Mouse (Mus musculus) limb, embryonic 11.5 days (tissue): ENCODE measurements at regions not wholly inside any gene's neighbourhood (a gene's known extent, or its start where the extent isn't known, plus 50 kb on each side); places are given as distances from the start of the nearest gene placed in this dataset.
"Not testable (repeated sequence)": the region's sequence is repeated elsewhere in the genome, so short reads cannot be mapped to it uniquely, and the experiment has no call there.

ENCODE experiments used
- ATAC-seq: fragments of 200-750 bp; cut with Nextera tagmentation; 2 replicates; pipeline ENCODE4 v1.8.0; 2017; ENCODE audit warnings: low read depth; ENCODE audit not compliant: insufficient number of reproducible peaks, low FRiP score, low TSS enrichment
- DNase-seq: peaks from one replicate; pipeline ENCODE4 v3.0.0-alpha.2; 2015; ENCODE audit warnings: low spot score
- H3K27ac ChIP-seq: fragments of 300-500 bp; sonication (generic); replicated peaks from 2 replicates; pipeline ENCODE4 v1.5.1; 2014; ENCODE audit warnings: low read depth, mild to moderate bottlenecking, low read length
- H3K27me3 ChIP-seq: fragments of 300-500 bp; sonication (generic); 2 replicates; pipeline ENCODE4 v1.6.1; 2014; ENCODE audit warnings: mild to moderate bottlenecking, low read length, mixed read lengths; ENCODE audit not compliant: control insufficient read depth, insufficient read depth
- H3K36me3 ChIP-seq: fragments of 300-500 bp; sonication (generic); 2 replicates; pipeline ENCODE4 v1.6.1; 2014; ENCODE audit warnings: mild to moderate bottlenecking, low read length, moderate library complexity, mixed read lengths; ENCODE audit not compliant: control insufficient read depth, insufficient read depth
- H3K4me1 ChIP-seq: fragments of 300-500 bp; sonication (generic); 2 replicates; pipeline ENCODE4 v1.6.1; 2014; ENCODE audit warnings: low read length, mixed read lengths; ENCODE audit not compliant: control insufficient read depth, insufficient read depth
- H3K4me2 ChIP-seq: fragments of 300-500 bp; sonication (generic); 2 replicates; pipeline ENCODE4 v1.6.1; 2014; ENCODE audit warnings: low read depth, mild to moderate bottlenecking, moderate library complexity; ENCODE audit not compliant: severe bottlenecking
- H3K4me3 ChIP-seq: fragments of 300-500 bp; sonication (generic); 2 replicates; pipeline ENCODE4 v1.5.1; 2014; ENCODE audit warnings: low read depth, low read length
- H3K9ac ChIP-seq: fragments of 300-500 bp; sonication (generic); 2 replicates; pipeline ENCODE4 v1.6.1; 2014; ENCODE audit warnings: mild to moderate bottlenecking, low read length
- H3K9me3 ChIP-seq: fragments of 300-500 bp; sonication (generic); 2 replicates; pipeline ENCODE4 v1.6.1; 2016; ENCODE audit warnings: low read length; ENCODE audit not compliant: control insufficient read depth
- WGBS: fragments of 180-500 bp; shearing (Covaris S2); extraction: QIAGEN DNeasy Blood & Tissue Kit; methylation state at CpG from one replicate; pipeline ENCODE4 v1.1.7; 2014; 5-methylcytosine and 5-hydroxymethylcytosine counted together

DNA sequence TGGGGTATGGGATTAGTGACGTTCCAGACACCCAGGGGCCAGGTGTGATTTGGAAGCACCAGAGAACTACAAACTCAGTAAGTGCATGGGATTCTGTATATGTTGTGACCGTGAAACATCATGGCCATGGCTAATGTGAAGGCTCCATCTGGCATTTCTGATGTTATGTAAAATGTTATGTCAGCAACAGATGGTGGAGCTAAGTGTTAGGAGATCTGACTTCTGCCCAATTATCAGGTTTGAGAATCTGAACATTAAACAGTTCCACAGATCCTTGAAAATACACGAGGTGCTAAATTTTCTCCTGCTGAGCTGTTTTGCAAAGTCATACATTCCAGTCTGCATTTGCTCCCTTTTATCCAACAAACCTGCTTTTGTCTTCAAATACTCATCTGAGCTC, 223.6 kb upstream of the Egfl6 start:
- H3K9ac ChIP-seq, result no peak overlapping the region
- DNase-seq (no peak), ATAC-seq (no peak)
- H3K4me2 ChIP-seq, result no peak overlapping the region
- H3K4me3 ChIP-seq, result no peak overlapping the region
- no peak overlapping the region for H3K27ac ChIP-seq
- H3K4me1 ChIP-seq, result no peaks in the 10 kb centered on the region
- WGBS, result 55% methylated on average over 3 of the region's 3 CpGs
- H3K27me3 ChIP-seq, result peaks cover 4% of the 10 kb centered on the region
- H3K36me3 ChIP-seq, result no peaks in the 10 kb centered on the region
- no peaks in the 10 kb centered on the region for H3K9me3 ChIP-seq

DNA sequence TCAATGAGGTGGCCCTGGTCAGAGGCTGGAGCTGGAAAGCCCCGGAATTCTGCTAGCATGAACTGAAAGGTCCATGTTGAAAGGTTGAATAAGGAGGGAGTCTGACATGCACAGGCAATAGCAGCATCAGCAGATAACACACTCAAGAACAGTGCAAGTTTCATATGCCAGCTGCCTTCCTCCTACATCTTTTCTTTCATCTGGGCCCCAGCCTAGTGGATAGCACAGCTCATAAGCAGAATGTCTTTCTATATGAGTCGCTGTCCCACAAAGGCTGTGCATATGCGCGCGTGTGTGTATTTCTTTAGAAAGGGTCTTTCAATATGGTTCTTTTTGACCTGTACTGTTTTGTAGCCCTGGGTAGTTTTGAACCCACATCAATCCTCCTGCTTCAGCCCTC, 222.7 kb upstream of the Egfl6 start:
- H3K4me2 ChIP-seq, result no peak overlapping the region
- H3K36me3 ChIP-seq, result no peaks in the 10 kb centered on the region
- DNase-seq, result no peak
- H3K27me3 ChIP-seq, result peaks cover 8% of the 10 kb centered on the region
- whole genome bisulfite sequencing, result 87% methylated on average over 5 of the region's 5 CpGs
- no peak for ATAC-seq
- no peak overlapping the region for H3K27ac ChIP-seq
- no peaks in the 10 kb centered on the region for H3K9me3 ChIP-seq
- H3K4me1 ChIP-seq, result no peaks in the 10 kb centered on the region
- H3K4me3 ChIP-seq, result no peak overlapping the region
- no peak overlapping the region for H3K9ac ChIP-seq

DNA sequence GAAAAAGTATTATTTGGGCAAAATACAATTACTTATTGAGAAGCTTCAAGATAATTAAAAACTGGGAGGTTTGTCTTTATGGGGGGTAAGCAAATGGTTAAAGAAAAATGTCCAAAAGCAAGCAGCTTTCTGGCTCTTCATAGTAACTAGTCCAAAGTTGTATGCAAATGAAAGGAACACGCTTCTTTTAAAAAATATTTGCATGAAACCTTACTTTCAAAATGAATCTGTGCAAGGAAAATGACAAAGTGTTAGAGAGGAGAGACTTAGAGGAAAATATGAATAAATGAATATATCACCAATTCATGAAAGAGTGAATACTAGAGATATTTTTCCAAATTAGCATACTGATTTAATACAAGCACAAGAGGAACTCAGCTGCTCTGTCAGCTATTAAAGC, 220.4 kb upstream of the Egfl6 start:
- H3K27ac ChIP-seq, result no peak overlapping the region
- H3K4me1 ChIP-seq, result no peaks in the 10 kb centered on the region

DNA sequence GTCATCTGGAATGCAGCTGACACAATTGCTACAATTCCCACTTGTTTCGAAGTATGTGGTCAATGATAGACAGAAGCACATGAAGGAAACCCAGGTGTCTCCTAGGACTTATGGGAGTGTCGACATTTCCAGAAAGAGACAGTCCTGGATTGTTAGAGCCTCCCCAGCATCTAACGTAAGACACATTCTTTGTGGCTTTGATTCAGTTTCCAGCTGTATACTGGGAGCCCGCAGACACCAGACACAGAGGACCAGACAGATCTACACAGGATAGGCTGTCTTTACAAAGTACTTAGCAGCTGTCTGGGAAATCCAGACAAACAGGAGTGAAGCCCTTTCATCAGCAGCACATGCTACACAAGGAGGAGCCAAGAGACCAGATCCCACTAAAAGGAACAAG, 220.0 kb upstream of the Egfl6 start:
- peak; percentile 79; the same call in 1 of the 2 replicates for ATAC-seq
- H3K36me3 ChIP-seq, result no peaks in the 10 kb centered on the region
- H3K9me3 ChIP-seq, result no peaks in the 10 kb centered on the region
- no peak for DNase-seq
- no peaks in the 10 kb centered on the region for H3K4me1 ChIP-seq
- peaks cover 11% of the 10 kb centered on the region for H3K27me3 ChIP-seq
- no peak overlapping the region for H3K27ac ChIP-seq
- 52% methylated on average over 4 of the region's 4 CpGs for WGBS
- H3K4me3 ChIP-seq, result no peak overlapping the region
- no peak overlapping the region for H3K9ac ChIP-seq
- no peak overlapping the region for H3K4me2 ChIP-seq

More for the DNA sequence above, 220.4 kb upstream of the Egfl6 start:
- H3K27me3 ChIP-seq, result peaks cover 11% of the 10 kb centered on the region
- no peak for ATAC-seq
- no peak for DNase-seq
- no peaks in the 10 kb centered on the region for H3K9me3 ChIP-seq
- H3K4me2 ChIP-seq, result no peak overlapping the region
- H3K9ac ChIP-seq, result no peak overlapping the region
- WGBS, result 83% methylated on average over 1 of the region's 1 CpGs
- H3K4me3 ChIP-seq, result no peak overlapping the region
- H3K36me3 ChIP-seq, result no peaks in the 10 kb centered on the region

DNA sequence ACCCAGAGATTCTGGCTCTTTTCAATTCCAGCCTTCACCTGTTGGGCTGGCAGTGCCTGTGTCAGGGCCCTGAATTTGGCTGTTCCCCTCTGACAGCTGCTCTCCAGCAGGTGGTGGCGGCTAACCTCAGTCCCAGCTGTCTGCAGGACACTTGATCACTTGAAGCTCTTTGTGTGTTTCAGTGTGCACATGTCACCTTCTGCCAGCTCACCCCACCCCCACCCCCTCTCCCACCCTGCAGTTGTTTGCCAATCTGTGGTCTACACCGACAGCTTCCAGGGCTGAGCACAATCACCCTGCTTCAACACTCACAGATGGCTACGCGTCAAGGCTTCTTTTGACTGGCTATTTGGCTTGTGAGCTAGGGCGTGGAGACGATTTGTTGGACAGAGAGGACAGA, 217.7 kb upstream of the Egfl6 start:
- peak; percentile 65; the same call in 1 of the 2 replicates for ATAC-seq

DNA sequence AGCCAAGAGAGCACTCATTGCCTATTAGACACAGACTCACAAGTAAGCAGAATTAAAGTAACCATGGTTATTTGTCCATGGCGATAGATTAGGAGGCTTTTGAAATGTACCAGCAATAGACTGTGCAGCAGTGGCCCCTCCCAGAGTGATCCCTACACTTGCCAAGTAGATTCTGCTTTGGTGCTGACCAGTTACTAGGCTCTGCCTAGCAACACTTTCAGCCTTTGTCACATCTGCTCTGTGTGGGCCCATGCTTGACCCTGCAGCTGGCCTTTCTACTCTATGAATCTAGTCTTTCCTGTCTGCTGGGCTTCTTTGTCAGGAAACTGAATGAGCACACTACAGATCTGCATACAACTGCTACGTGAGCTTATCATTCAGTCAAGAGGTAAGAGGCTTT, 215.5 kb upstream of the Egfl6 start:
- Histone ChIP-seq H3K27ac (no peak overlapping the region), H3K9me3 (no peaks in the 10 kb centered on the region), H3K9ac (no peak overlapping the region), H3K4me2 (no peak overlapping the region), H3K4me3 (no peak overlapping the region), H3K36me3 (no peaks in the 10 kb centered on the region), H3K4me1 (no peaks in the 10 kb centered on the region), H3K27me3 (peaks cover 9% of the 10 kb centered on the region)
- no peak for ATAC-seq
- WGBS, result 85% methylated on average over 2 of the region's 2 CpGs
- no peak for DNase-seq

More for the DNA sequence above, 217.7 kb upstream of the Egfl6 start:
- H3K27ac ChIP-seq, result no peak overlapping the region
- H3K4me3 ChIP-seq, result no peak overlapping the region
- no peaks in the 10 kb centered on the region for H3K9me3 ChIP-seq
- 64% methylated on average over 6 of the region's 6 CpGs for WGBS
- H3K4me1 ChIP-seq, result no peaks in the 10 kb centered on the region
- peaks cover 11% of the 10 kb centered on the region for H3K27me3 ChIP-seq
- H3K36me3 ChIP-seq, result no peaks in the 10 kb centered on the region
- H3K9ac ChIP-seq, result no peak overlapping the region
- DNase-seq, result peak; percentile 23
- no peak overlapping the region for H3K4me2 ChIP-seq

DNA sequence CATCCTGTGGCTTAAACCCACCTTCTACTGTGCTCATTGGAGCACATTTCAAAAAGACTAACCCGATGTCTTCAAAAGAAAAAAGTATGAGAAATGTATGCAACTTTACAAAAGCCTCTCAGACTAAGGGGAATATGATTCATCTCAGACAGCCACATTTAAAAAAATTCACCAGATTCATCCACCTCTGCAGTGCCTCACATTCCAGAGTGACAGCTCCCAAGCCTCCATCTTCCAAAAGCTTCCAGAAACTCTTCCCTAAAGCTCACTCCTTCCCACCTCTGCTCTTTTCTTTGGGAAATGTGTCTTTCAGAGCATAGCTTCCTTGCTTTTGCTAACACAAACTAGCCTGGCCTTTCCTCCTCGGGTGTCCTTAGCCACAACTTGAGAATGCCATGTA, 210.1 kb upstream of the Egfl6 start:
- Histone ChIP-seq H3K27me3 (no peaks in the 10 kb centered on the region), H3K4me2 (no peak overlapping the region), H3K9ac (no peak overlapping the region), H3K4me3 (no peak overlapping the region), H3K36me3 (no peaks in the 10 kb centered on the region), H3K4me1 (no peaks in the 10 kb centered on the region), H3K27ac (no peak overlapping the region), H3K9me3 (no peaks in the 10 kb centered on the region)
- 78% methylated on average over 2 of the region's 2 CpGs for WGBS
- no peak for DNase-seq
- no peak for ATAC-seq

DNA sequence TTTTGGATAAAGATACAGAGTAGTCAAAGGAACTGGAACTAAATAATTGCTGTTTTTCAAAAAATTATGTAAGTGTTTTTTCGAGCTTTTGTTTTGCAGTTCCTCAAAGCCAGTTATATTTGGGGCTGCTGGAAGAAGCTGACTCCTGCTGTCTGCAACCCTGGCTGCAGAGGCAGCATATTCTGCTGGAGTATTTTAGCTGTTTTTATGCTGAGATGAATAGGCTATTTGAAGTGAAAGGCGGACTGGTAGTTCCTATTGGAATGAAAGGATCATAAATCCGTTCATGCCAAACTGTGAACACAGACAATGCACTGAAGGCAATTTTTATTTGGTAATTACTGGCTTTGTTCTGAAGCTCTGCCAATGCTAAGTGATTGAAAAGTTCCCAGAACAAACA, 203.5 kb upstream of the Egfl6 start:
- no peak for DNase-seq
- Histone ChIP-seq H3K27me3 (no peaks in the 10 kb centered on the region), H3K9ac (no peak overlapping the region), H3K27ac (no peak overlapping the region), H3K36me3 (no peaks in the 10 kb centered on the region), H3K9me3 (no peaks in the 10 kb centered on the region), H3K4me1 (no peaks in the 10 kb centered on the region), H3K4me2 (no peak overlapping the region), H3K4me3 (no peak overlapping the region)
- 65% methylated on average over 3 of the region's 3 CpGs for WGBS
- no peak for ATAC-seq

DNA sequence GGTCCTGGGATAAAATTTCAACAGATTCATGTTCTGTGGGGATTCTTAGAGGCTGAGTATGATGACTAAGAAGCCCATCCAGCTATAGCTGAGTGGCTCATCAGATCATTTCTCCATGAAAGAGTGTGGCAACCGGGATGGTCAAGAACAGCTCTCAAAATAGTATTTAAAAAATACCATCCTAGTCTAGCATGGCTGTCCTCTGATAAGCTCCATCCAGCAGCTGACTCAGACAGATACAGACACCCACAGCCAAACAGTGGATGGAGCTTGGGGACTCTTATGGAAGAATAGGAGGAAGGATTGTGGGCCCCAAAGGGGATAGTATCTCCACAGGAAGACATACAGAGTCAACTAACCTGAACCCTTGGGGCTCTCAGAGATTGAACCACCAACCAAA, 201.6 kb upstream of the Egfl6 start:
- H3K36me3 ChIP-seq, H3K4me2 ChIP-seq, DNase-seq, H3K27me3 ChIP-seq, ATAC-seq, H3K4me3 ChIP-seq, H3K9ac ChIP-seq, H3K9me3 ChIP-seq, H3K4me1 ChIP-seq, H3K27ac ChIP-seq: not testable (repeated sequence)
- 90% methylated on average over 1 of the region's 1 CpGs for WGBS
